Mouse (Mus musculus) liver, embryonic 15.5 days (tissue): Measurements from ENCODE around the gene Tpd52l2. TPM values are rescaled to one million over a fixed set of nuclear protein-coding genes. Genes with fewer than 3 reads are reported as not detected.

Experiments
- ATAC-seq: fragments of 200-750 bp; cut with Nextera tagmentation; 2 replicates; pipeline ENCODE4 v1.8.0; 2017; ENCODE audit warnings: moderate number of reproducible peaks, mild to moderate bottlenecking, moderate library complexity; ENCODE audit not compliant: insufficient read depth
- H3K27ac ChIP-seq: fragments of 300-500 bp; sonication (generic); replicated peaks from 2 replicates; pipeline ENCODE4 v1.5.1; 2015; ENCODE audit warnings: mild to moderate bottlenecking, inconsistent platforms
- H3K27me3 ChIP-seq: fragments of 300-500 bp; sonication (generic); 2 replicates; pipeline ENCODE4 v1.6.1; 2015; ENCODE audit warnings: mild to moderate bottlenecking, inconsistent platforms
- H3K36me3 ChIP-seq: fragments of 300-500 bp; sonication (generic); replicated peaks from 2 replicates; pipeline ENCODE4 v1.6.1; 2015; ENCODE audit warnings: moderate library complexity, mild to moderate bottlenecking, inconsistent platforms
- H3K4me1 ChIP-seq: fragments of 300-500 bp; sonication (generic); replicated peaks from 2 replicates; pipeline ENCODE4 v1.6.1; 2015; ENCODE audit warnings: inconsistent platforms
- H3K4me2 ChIP-seq: fragments of 300-500 bp; sonication (generic); 2 replicates; pipeline ENCODE4 v1.6.1; 2015; ENCODE audit warnings: moderate library complexity, mild to moderate bottlenecking, inconsistent platforms
- H3K4me3 ChIP-seq: fragments of 300-500 bp; sonication (generic); replicated peaks from 2 replicates; pipeline ENCODE4 v1.5.1; 2015; ENCODE audit warnings: mild to moderate bottlenecking, inconsistent platforms
- H3K9ac ChIP-seq: fragments of 300-500 bp; sonication (generic); 2 replicates; pipeline ENCODE4 v1.6.1; 2015; ENCODE audit warnings: moderate library complexity, mild to moderate bottlenecking, inconsistent platforms
- H3K9me3 ChIP-seq: fragments of 300-500 bp; sonication (generic); replicated peaks from 2 replicates; pipeline ENCODE4 v1.6.1; 2016; ENCODE audit warnings: inconsistent platforms
- WGBS: fragments of 180-500 bp; shearing (Covaris S2); methylation state at CpG from one replicate; pipeline ENCODE4 v1.1.7; 2015; ENCODE audit warnings: mixed read lengths; ENCODE audit not compliant: insufficient replicate concordance; 5-methylcytosine and 5-hydroxymethylcytosine counted together
- polyA plus RNA-seq: library from polyadenylated mRNA; unstranded; fragments of >200 nt; fragmentation: Nextera tagmentation; extraction: Ambion mirVana; gene quantifications from 2 replicates; pipeline ENCODE4 v1.2.1, GENCODE M21; 2015

Tpd52l2 gene
- polyA plus RNA-seq, result 67.3 and 68.4 TPM in 2 replicates

DNA sequence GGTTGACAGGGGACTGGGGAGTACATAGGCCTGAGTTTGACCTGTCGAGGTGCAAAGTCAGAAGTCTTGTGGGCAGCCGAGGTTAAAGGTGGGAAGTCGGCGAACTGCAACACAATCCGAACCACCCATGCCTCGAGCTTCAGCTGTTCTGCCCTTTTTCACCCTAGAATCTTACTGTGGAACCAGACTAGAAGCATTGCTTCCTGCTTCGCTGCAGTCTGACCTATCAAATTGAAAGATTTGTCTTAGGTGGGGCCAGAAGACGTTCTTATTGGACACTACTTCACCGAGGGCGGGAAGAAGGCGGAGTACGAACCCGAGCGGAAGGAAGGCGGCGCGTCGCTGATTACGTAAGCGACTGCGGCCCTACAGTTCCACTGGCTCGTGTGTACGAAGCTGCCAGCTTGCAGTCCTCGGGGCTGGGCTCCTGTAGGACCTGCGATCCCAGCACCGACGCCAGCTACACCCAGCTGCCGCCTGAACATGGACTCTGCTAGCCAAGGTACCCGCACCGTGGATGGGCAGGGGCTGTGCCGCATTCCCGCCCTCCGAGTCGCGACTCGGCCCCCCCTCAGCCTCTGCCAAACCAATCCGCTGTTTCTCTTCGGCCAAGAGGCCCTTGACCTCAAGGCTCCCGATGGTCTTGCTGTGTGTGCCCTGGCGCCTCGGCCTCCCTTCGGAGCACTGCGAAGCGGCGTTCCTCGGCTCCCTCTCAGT is at the start of gene Tpd52l2:
Tpd52l2 (plus strand) TSS at position 312 of the 717 bp plus-strand sequence.
- peak; percentile 97 for ATAC-seq
- H3K27me3 ChIP-seq, result no peaks in the 10 kb centered on the region
- H3K4me3 ChIP-seq, result peak within 1 kb of the TSS; percentile 81
- WGBS, result under 1% methylated on average over 46 of the region's 46 CpGs
- peak within 1 kb of the TSS; percentile 100 for H3K27ac ChIP-seq
- H3K4me2 ChIP-seq, result peak within 1 kb of the TSS; percentile 90
- H3K9me3 ChIP-seq, result no peaks in the 10 kb centered on the region
- H3K4me1 ChIP-seq, result peaks cover 40% of the 10 kb centered on the region
- peak within 1 kb of the TSS; percentile 92 for H3K9ac ChIP-seq
- H3K36me3 ChIP-seq, result peaks cover 30% of the 10 kb centered on the region

GRCm38 (mm10) chr2:181452181-181452580 is 44.8 kb upstream of the Tpd52l2 start:
- H3K4me1 ChIP-seq, result peaks cover 28% of the 10 kb centered on the region
- no peak overlapping the region for H3K4me2 ChIP-seq
- ATAC-seq, result no peak
- H3K4me3 ChIP-seq, result no peak overlapping the region
- peaks cover 5% of the 10 kb centered on the region; the same call in 1 of the 2 replicates for H3K36me3 ChIP-seq
- no peak overlapping the region for H3K9ac ChIP-seq
- H3K9me3 ChIP-seq, result no peaks in the 10 kb centered on the region
- H3K27ac ChIP-seq, result no peak overlapping the region
- WGBS, result 79% methylated on average over 4 of the region's 4 CpGs
- H3K27me3 ChIP-seq, result no peaks in the 10 kb centered on the region

DNA sequence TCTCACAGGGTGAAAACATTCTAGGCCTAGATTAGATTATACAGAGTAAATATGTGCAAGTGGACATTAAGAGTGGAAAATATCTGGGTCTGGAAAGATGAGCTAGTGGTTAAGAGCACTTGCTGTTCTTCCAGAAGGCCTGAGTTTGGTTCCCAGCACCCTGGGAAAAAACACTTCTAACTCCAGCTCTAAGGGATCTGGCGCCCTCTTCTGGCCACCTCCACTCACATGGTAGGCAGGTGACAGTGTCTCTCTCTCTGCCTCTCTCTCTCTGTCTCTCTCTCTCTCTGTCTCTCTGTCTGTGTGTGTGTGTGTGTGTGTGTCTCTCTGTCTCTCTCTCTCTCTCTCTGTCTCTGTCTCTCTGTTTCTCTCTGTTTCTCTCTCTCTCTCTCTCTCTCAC is 43.7 kb upstream of the Tpd52l2 start:
- 84% methylated on average over 1 of the region's 1 CpGs for WGBS
- no peak overlapping the region for H3K4me3 ChIP-seq
- no peaks in the 10 kb centered on the region for H3K9me3 ChIP-seq
- peaks cover 5% of the 10 kb centered on the region; the same call in 1 of the 2 replicates for H3K36me3 ChIP-seq
- peaks cover 4% of the 10 kb centered on the region for H3K27me3 ChIP-seq
- no peak for ATAC-seq
- H3K4me1 ChIP-seq, result peaks cover 33% of the 10 kb centered on the region
- H3K9ac ChIP-seq, result no peak overlapping the region
- H3K27ac ChIP-seq, result no peak overlapping the region
- no peak overlapping the region for H3K4me2 ChIP-seq

DNA sequence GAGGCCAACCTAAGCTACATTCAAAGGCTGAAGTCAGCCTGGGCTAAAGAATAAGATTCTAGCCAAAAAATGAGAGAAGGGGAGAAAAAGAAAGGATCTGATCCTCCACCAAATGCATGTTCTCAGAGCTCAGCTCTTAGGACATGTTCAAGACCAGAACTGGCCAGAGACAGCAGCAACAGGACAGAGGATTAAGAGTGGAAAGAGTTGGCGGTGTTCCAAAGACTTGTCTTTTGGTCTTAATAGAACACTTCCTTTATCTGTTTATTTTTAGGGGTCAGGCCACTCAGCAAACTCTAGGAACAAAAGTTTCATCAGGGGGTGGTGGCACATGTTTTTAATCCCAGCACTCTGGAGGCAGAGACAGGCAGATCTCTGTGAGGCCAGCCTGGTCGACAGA is 41.0 kb upstream of the Tpd52l2 start:
- H3K4me2 ChIP-seq, result no peak overlapping the region
- H3K9me3 ChIP-seq, result no peaks in the 10 kb centered on the region
- 71% methylated on average over 2 of the region's 2 CpGs for WGBS
- peaks cover 56% of the 10 kb centered on the region for H3K4me1 ChIP-seq
- H3K36me3 ChIP-seq, result peaks cover 5% of the 10 kb centered on the region; the same call in 1 of the 2 replicates
- H3K9ac ChIP-seq, result no peak overlapping the region
- no peak overlapping the region for H3K27ac ChIP-seq
- no peak for ATAC-seq
- H3K4me3 ChIP-seq, result no peak overlapping the region
- peaks cover 16% of the 10 kb centered on the region for H3K27me3 ChIP-seq

- Histone ChIP-seq H3K27me3 (peaks cover 20% of the 10 kb centered on the region), H3K9ac (peak overlapping the region; percentile 91), H3K4me3 (peak overlapping the region; percentile 98), H3K27ac (no peak overlapping the region), H3K9me3 (no peaks in the 10 kb centered on the region), H3K4me2 (peak overlapping the region; percentile 100), H3K36me3 (0 out of 2 replicates have a peak, but pooled peaks cover 5% of the 10 kb centered on the region), H3K4me1 (peaks cover 74% of the 10 kb centered on the region)
- no peak for ATAC-seq
- 7% methylated on average over 15 of the region's 15 CpGs for WGBS
These were observed 39.1 kb upstream of the Tpd52l2 start for GRCm38 (mm10) chr2:181457831-181458230.

DNA sequence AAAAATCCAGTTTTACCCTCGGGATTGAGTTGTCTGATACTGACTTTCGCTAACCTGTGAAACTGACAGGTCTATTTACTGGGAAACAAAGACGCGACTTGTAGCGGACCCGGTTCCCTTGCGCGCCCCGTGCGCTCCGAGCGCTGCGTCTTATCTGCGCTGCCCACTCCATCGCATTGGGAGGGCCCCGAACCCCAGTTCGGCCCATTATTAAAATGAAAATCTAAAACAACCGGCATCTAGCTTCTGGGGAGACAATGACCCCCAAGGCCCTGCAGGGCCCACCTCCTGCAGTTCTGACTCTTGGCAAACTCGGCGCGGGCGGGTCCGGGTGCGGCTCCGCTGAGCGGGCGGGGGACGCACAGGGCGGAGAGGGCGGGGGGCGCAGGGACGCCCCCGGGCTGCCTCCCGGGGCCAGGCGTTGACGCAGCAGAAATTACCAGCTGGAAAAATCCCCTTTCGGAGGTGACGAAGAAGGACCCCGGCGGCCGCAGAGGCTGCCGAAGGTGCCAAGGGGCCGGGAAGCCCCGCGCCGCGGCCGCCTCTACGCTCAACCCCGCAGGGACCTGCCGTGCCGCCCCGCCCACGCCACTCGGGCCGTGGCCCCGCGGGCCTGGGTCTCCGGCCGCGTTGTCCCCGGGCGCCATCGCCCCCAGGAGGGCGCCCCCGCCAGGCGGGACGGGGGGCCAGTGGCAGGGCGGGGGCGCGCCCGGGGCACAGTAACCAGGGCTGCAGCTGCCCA is 38.4 kb upstream of the Tpd52l2 start:
- Histone ChIP-seq H3K9ac (peak overlapping the region; percentile 91), H3K4me1 (peaks cover 82% of the 10 kb centered on the region), H3K27ac (peak overlapping the region; percentile 86), H3K36me3 (no peaks in the 10 kb centered on the region), H3K4me3 (peak overlapping the region; percentile 98), H3K27me3 (peaks cover 27% of the 10 kb centered on the region), H3K4me2 (peak overlapping the region; percentile 100), H3K9me3 (no peaks in the 10 kb centered on the region)
- WGBS, result under 1% methylated on average over 68 of the region's 72 CpGs
- ATAC-seq, result peak; percentile 1

DNA sequence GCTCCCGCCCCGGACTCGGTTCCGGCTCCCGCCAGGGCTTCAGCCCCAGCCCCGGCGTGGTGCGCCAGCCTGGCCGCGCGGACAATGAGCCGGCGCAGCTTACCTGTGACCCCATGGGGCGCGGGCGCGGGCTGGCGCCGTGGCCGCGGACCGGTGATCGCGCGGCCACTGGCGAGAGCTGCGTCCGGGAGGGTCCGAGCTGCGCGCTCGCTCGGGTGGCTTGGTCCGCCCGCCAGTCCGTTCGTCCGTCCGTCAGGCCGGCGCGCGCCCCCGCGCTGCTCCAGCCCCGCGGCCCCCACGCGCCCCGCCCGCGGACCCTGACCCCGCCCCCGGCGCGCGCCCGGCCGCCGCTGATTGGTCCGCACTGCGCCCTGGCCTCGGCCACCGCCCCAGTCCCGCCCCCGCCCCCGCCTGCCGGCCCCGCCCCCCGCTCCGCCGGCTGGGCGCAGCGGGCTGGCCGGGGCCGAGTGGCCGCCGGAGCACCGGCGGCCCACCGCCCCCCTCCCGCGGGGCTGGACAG is 37.7 kb upstream of the Tpd52l2 start, which contains the start of gene Zbtb46:
Zbtb46 (minus strand) TSS at position 274 of the 520 bp plus-strand sequence.
- WGBS, result under 1% methylated on average over 60 of the region's 83 CpGs

DNA sequence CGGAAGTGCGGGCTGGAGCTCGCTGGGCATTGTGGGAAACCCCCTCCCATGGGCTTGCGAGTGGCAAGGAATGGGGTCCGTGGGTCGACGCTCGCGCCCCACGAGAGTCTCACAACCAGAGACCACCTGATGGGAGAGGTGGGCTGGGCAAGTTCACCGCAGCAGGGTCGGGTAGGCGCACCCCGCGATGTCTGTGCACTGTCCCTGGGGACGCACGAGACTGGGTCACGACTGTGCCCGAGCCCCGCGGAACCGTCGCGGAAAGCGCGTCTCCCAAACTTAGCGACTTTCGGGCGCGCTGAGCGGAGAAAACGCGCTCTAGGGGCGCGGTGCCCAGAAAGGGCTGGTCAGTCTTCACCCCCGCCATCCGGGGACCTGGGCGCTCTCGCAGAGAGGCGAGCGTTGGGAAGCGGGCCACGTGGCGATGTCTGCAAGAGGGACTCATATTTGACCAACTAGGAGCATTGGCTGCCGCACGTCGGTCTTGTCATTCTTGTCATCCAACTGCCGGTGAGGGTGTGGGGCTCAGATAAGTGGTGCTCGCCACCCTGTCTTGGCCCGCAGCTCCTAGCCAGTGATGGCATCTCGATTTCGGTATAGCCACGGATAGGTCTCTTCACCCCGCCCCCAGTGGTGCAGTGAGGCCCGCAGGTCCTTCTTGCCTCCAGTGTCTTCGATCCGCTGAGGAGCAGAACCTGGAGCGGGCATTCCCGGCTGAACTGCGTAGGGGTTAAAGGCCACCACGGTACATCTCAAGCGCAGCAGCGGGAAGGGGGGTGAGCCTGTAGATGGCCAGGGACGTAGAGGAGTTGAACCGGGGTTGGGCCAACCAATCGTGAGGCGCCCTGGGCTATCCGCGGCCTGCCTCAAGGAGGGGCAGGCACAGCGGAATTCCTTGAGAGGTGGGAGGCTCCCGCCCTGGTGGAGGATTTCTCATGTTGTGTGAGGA is 37.0 kb upstream of the Tpd52l2 start:
- peak overlapping the region; percentile 98 for H3K4me3 ChIP-seq
- H3K27ac ChIP-seq, result peak overlapping the region; percentile 97
- under 1% methylated on average over 68 of the region's 71 CpGs for WGBS
- peaks cover 38% of the 10 kb centered on the region for H3K27me3 ChIP-seq
- peak; percentile 84 for ATAC-seq
- peak overlapping the region; percentile 100 for H3K4me2 ChIP-seq
- no peaks in the 10 kb centered on the region for H3K36me3 ChIP-seq
- H3K4me1 ChIP-seq, result peaks cover 79% of the 10 kb centered on the region
- peak overlapping the region; percentile 91 for H3K9ac ChIP-seq
- no peaks in the 10 kb centered on the region for H3K9me3 ChIP-seq

More for the DNA sequence above, 37.7 kb upstream of the Tpd52l2 start, which contains the start of gene Zbtb46:
- peak within 1 kb of the TSS; percentile 91 for H3K9ac ChIP-seq
- H3K4me3 ChIP-seq, result peak within 1 kb of the TSS; percentile 98
- H3K4me2 ChIP-seq, result peak within 1 kb of the TSS; percentile 100
- H3K4me1 ChIP-seq, result peaks cover 84% of the 10 kb centered on the region
- no peaks in the 10 kb centered on the region for H3K36me3 ChIP-seq
- H3K9me3 ChIP-seq, result no peaks in the 10 kb centered on the region
- H3K27ac ChIP-seq, result peak within 1 kb of the TSS; percentile 97
- H3K27me3 ChIP-seq, result peaks cover 31% of the 10 kb centered on the region
- ATAC-seq, result peak; percentile 76

DNA sequence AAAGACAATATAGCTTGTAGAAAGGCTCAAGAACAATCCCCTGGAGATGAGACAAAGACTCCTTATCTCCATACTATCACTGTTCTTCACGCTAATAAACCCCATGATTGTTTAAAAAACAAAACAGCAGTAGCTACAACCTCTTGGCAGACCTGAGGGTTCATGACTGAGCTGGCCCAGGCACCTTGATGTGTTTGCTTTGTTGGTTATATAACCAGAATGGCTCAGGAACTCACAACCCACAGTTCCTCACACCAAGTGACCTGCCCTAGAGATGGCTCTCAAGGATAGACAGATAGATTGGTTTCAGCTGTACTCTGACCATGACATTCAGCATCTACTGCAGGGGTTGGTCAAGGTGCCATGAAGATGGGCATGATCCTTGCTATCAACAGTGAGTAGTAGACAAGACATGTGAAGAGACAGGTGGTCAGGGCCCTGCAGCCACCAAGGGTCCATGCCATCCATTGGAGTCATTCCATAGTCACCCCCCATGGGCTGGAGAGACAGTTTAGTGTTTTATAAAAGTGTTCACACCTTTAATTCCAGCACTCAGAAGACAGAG is 35.3 kb upstream of the Tpd52l2 start:
- Histone ChIP-seq H3K9me3 (no peaks in the 10 kb centered on the region), H3K27me3 (peaks cover 39% of the 10 kb centered on the region), H3K9ac (no peak overlapping the region), H3K4me2 (no peak overlapping the region), H3K36me3 (no peaks in the 10 kb centered on the region), H3K4me1 (peaks cover 66% of the 10 kb centered on the region), H3K4me3 (no peak overlapping the region), H3K27ac (0 out of 2 replicates have a peak overlapping the region, but pooled peaks have one; percentile 19)
- 40% methylated on average over 1 of the region's 1 CpGs for WGBS
- ATAC-seq, result no peak

GRCm38 (mm10) chr2:181462604-181463003 is 34.3 kb upstream of the Tpd52l2 start:
- 62% methylated on average over 1 of the region's 1 CpGs for WGBS
- H3K27ac ChIP-seq, result no peak overlapping the region
- H3K4me1 ChIP-seq, result peaks cover 57% of the 10 kb centered on the region
- H3K9ac ChIP-seq, result no peak overlapping the region
- ATAC-seq, result no peak
- no peak overlapping the region for H3K4me3 ChIP-seq
- H3K4me2 ChIP-seq, result peak overlapping the region; percentile 25; the same call in 1 of the 2 replicates
- H3K9me3 ChIP-seq, result no peaks in the 10 kb centered on the region
- peaks cover 39% of the 10 kb centered on the region for H3K27me3 ChIP-seq
- no peaks in the 10 kb centered on the region for H3K36me3 ChIP-seq
